Mouse (Mus musculus) neural tube, embryonic 15.5 days (tissue): ENCODE data around the gene Tas2r134. TPM values are rescaled to one million over a fixed set of nuclear protein-coding genes. Genes with fewer than 3 reads are reported as not detected.

ENCODE experiments used
- ATAC-seq: fragments of 200-750 bp; cut with Nextera tagmentation; 2 replicates; pipeline ENCODE4 v1.8.0; 2017; ENCODE audit warnings: mild to moderate bottlenecking, moderate TSS enrichment, moderate library complexity; ENCODE audit not compliant: low FRiP score
- H3K27ac ChIP-seq: fragments of 300-500 bp; sonication (generic); replicated peaks from 2 replicates; pipeline ENCODE4 v1.5.1; 2015; ENCODE audit warnings: mild to moderate bottlenecking, inconsistent platforms
- H3K27me3 ChIP-seq: fragments of 300-500 bp; sonication (generic); replicated peaks from 2 replicates; pipeline ENCODE4 v1.6.1; 2015; ENCODE audit warnings: inconsistent platforms
- H3K36me3 ChIP-seq: fragments of 300-500 bp; sonication (generic); 2 replicates; pipeline ENCODE4 v1.6.1; 2015; ENCODE audit warnings: inconsistent platforms
- H3K4me1 ChIP-seq: fragments of 300-500 bp; sonication (generic); 2 replicates; pipeline ENCODE4 v1.6.1; 2015; ENCODE audit warnings: inconsistent platforms
- H3K4me2 ChIP-seq: fragments of 300-500 bp; sonication (generic); 2 replicates; pipeline ENCODE4 v1.6.1; 2015; ENCODE audit warnings: inconsistent platforms, mild to moderate bottlenecking, moderate library complexity
- H3K4me3 ChIP-seq: fragments of 300-500 bp; sonication (generic); replicated peaks from 2 replicates; pipeline ENCODE4 v1.5.1; 2015; ENCODE audit warnings: mild to moderate bottlenecking, inconsistent platforms
- H3K9ac ChIP-seq: fragments of 300-500 bp; sonication (generic); replicated peaks from 2 replicates; pipeline ENCODE4 v1.6.1; 2015; ENCODE audit warnings: mild to moderate bottlenecking, inconsistent platforms
- H3K9me3 ChIP-seq: fragments of 300-500 bp; sonication (generic); replicated peaks from 2 replicates; pipeline ENCODE4 v1.6.1; 2016; ENCODE audit warnings: inconsistent platforms
- WGBS: fragments of 180-500 bp; shearing (Covaris S2); methylation state at CpG from one replicate; pipeline ENCODE4 v1.1.7; 2015; ENCODE audit warnings: mixed read lengths; 5-methylcytosine and 5-hydroxymethylcytosine counted together
- polyA plus RNA-seq: library from polyadenylated mRNA; unstranded; fragments of >200 nt; fragmentation: Nextera tagmentation; extraction: Ambion mirVana; gene quantifications from 2 replicates; pipeline ENCODE4 v1.2.1, GENCODE M21; 2015

The Tas2r134 gene
- polyA plus RNA-seq, 1 experiment from 2014 or later = not detected

DNA sequence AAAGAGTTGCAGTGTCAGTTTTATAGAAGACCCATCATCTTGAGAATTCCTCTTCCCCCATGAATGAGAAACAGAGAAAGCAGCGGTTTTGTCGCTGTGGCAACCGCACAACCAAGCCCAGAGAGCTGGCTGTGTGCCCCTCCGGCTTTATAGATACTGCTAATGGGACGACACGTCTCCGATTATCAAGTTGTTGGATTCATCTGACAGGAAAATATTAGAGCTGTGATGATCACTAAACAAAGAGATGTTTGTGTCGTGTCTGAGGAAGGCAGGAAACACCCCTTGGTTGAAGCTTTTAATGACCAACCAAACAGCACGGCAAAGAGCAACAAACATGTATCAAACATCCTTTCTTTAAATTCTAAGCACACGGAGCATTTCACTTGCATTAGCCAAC is 17.0 kb upstream of the Tas2r134 start:
- peak; percentile 70 for ATAC-seq
- WGBS = 7% methylated on average over 10 of the region's 10 CpGs
- peak overlapping the region; percentile 22; the same call in 1 of the 2 replicates for H3K4me3 ChIP-seq

DNA sequence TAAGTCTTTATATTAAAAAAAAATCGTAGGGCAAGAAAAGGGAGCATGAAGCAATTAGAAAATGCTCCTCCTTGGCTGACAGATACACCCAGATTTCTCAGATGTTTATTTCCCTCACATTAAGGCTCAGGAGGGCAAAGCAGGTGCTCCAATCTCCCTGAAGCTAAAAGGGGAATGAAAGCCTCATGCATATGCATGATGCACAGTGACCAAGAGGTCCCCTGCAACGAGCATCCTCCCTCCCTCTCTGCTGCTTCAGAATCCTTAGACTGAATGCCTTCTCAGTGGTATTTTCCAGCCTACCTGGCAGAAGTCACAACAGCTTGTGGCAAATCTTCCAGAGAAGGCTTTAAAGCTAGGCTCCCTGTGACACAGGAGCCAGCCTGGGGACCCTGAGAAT is 16.4 kb upstream of the Tas2r134 start:
- 19% methylated on average over 2 of the region's 2 CpGs for WGBS
- Histone ChIP-seq H3K27ac (0 out of 2 replicates have a peak overlapping the region, but pooled peaks have one; percentile 28), H3K27me3 (no peaks in the 10 kb centered on the region), H3K4me3 (no peak overlapping the region), H3K4me2 (peak overlapping the region; percentile 51; the same call in 1 of the 2 replicates), H3K9ac (no peak overlapping the region), H3K36me3 (no peaks in the 10 kb centered on the region), H3K4me1 (peaks cover 15% of the 10 kb centered on the region), H3K9me3 (no peaks in the 10 kb centered on the region)
- ATAC-seq = peak; percentile 57; the same call in 1 of the 2 replicates

More for the DNA sequence above, 17.0 kb upstream of the Tas2r134 start:
- Histone ChIP-seq H3K36me3 (no peaks in the 10 kb centered on the region), H3K27ac (peak overlapping the region; percentile 45), H3K27me3 (no peaks in the 10 kb centered on the region), H3K4me2 (peak overlapping the region; percentile 51), H3K9ac (0 out of 2 replicates have a peak overlapping the region, but pooled peaks have one; percentile 28), H3K4me1 (peaks cover 15% of the 10 kb centered on the region), H3K9me3 (no peaks in the 10 kb centered on the region)

DNA sequence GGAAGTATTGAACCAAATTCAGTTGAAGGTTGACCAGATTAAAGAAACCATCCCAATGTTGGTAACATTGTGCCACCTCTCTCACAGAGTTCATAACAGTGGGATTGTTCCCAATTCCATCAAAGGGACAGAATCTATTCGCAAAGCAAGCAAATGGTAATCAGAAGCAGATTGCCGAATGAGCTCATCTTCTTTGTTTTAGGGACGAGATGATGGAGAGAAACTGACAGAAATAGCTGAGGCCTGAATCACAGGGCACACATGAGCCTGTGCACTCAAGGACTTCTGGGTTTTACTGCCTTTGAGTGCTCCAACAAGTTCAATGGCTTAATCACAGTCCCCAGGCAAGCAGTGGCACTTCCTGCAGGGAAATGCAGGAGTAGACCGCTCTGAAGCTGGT is 13.6 kb upstream of the Tas2r134 start:
- Histone ChIP-seq H3K4me1 (peaks cover 15% of the 10 kb centered on the region), H3K36me3 (no peaks in the 10 kb centered on the region), H3K4me3 (no peak overlapping the region), H3K27ac (no peak overlapping the region), H3K4me2 (no peak overlapping the region), H3K9ac (no peak overlapping the region), H3K9me3 (no peaks in the 10 kb centered on the region), H3K27me3 (no peaks in the 10 kb centered on the region)
- ATAC-seq = no peak
- WGBS = 76% methylated on average over 4 of the region's 4 CpGs

DNA sequence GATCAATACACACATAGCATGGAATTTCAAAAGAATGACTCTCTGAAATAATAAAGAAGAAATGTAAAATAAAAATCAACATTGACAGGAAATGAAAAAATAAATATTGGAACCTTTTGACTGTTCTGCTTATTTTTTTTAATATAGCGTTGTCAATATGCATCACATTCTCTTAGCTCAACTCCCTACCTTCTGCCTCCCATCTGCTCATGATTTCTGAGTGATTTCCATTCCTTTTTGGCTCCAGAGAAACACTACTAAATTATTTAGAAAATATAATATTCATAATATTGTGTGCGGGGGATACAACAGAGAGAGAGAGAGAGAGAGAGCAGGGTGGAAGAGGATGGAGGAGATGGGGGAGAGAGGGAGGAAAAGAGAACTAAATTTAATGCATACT is 5.4 kb upstream of the Tas2r134 start:
- H3K9ac ChIP-seq = no peak overlapping the region
- no peak overlapping the region for H3K4me3 ChIP-seq
- no peaks in the 10 kb centered on the region for H3K36me3 ChIP-seq
- no peaks in the 10 kb centered on the region for H3K9me3 ChIP-seq
- H3K4me2 ChIP-seq = no peak overlapping the region
- H3K27me3 ChIP-seq = no peaks in the 10 kb centered on the region
- no peaks in the 10 kb centered on the region for H3K4me1 ChIP-seq
- WGBS = 89% methylated on average over 2 of the region's 2 CpGs
- no peak overlapping the region for H3K27ac ChIP-seq
- ATAC-seq = no peak

DNA sequence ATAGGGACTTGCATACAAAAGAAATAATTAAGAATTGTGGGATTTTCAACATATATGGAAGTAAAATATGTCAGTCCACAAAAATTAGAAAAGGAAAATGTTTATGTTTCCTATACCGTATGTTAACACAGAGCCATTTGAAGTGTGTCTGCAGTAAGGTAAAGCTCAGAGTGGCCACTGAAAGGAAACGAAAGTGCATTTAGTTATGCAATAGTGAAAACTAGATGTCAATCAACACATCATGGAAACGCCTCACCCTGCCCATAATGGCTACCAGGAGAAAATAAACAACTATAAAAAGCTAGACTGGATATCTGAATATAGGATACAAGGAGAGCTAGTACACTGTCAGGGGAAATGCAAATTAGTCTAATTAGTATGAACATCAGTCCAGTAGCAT is 1.3 kb upstream of the Tas2r134 start:
- no peak overlapping the region for H3K27ac ChIP-seq

DNA sequence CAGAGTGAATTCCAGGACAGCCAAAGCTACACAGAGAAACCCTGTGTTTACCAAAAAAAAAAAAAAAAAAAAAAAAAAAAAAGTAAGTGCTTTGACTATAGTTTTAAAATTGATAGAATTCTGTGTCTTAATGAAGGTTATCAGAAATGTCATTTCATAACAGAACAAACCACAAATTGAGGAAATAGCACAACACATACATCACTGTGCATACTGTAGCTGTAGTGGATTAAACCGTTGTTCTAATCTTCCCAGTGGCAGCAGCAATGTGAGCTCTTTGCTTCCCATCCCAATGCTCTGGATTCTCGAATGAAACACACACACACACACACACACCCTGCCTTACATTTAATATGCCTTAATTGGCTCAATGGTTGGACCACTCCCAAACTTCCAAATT is 4.1 kb downstream of the Tas2r134 start:
- H3K4me3 ChIP-seq = no peak overlapping the region
- no peak for ATAC-seq
- H3K9me3 ChIP-seq = no peaks in the 10 kb centered on the region
- no peaks in the 10 kb centered on the region for H3K36me3 ChIP-seq
- 81% methylated on average over 2 of the region's 2 CpGs for WGBS
- no peaks in the 10 kb centered on the region for H3K27me3 ChIP-seq
- H3K4me1 ChIP-seq = no peaks in the 10 kb centered on the region
- no peak overlapping the region for H3K9ac ChIP-seq
- no peak overlapping the region for H3K4me2 ChIP-seq
- no peak overlapping the region for H3K27ac ChIP-seq

More for the DNA sequence above, 1.3 kb upstream of the Tas2r134 start:
- 77% methylated on average over 3 of the region's 3 CpGs for WGBS
- Histone ChIP-seq H3K4me2 (no peak overlapping the region), H3K27me3 (no peaks in the 10 kb centered on the region), H3K36me3 (no peaks in the 10 kb centered on the region), H3K4me3 (no peak overlapping the region), H3K4me1 (no peaks in the 10 kb centered on the region), H3K9ac (no peak overlapping the region), H3K9me3 (no peaks in the 10 kb centered on the region)
- ATAC-seq = no peak

DNA sequence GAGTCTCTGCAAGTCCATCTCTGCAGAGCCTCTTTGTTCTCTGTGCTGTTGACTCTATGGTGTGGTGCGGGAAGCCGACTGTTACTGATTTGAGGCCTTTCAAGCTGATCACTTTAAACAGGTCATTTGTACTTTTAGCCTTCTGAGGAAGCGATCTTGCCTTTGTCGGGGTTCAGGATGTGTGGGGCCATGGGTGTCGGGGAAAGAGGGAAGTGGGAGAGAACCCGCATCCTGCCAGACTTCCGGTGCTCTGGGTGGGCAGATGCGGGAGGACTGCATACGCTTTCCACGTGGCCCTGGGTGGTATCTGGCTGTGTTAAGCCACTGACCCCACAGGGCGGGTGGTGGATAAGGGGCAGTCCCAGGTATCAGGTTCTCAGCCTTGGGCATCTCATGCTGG is 10.4 kb downstream of the Tas2r134 start:
- H3K4me1 ChIP-seq = no peaks in the 10 kb centered on the region
- no peaks in the 10 kb centered on the region for H3K27me3 ChIP-seq
- H3K36me3 ChIP-seq = no peaks in the 10 kb centered on the region
- ATAC-seq = no peak
- H3K27ac ChIP-seq = no peak overlapping the region
- no peak overlapping the region for H3K4me3 ChIP-seq
- no peak overlapping the region for H3K9ac ChIP-seq
- 81% methylated on average over 11 of the region's 11 CpGs for WGBS
- no peaks in the 10 kb centered on the region for H3K9me3 ChIP-seq
- no peak overlapping the region for H3K4me2 ChIP-seq

DNA sequence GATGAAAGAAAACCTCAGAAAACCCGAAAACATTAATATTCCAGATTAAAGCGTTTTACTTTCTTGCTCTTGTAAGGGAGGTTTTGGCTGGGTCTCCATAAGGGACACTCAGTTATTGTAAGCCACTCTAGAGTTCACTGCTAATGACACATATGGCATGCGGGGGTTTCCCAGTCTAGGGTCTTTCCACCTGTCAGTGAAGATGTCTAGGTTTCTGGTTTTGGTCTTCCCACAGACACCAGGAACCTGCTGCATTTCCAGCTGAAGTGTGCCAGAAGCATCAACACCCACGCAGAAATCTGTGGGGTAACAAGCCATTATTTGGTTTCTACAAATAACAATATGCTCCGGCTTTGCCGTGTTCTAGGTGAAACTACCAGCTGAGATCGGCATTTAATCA is 14.3 kb downstream of the Tas2r134 start:
- H3K9me3 ChIP-seq = no peaks in the 10 kb centered on the region
- 93% methylated on average over 7 of the region's 7 CpGs for WGBS
- no peak overlapping the region for H3K4me3 ChIP-seq
- H3K36me3 ChIP-seq = no peaks in the 10 kb centered on the region
- no peak overlapping the region for H3K9ac ChIP-seq
- no peak overlapping the region for H3K4me2 ChIP-seq
- no peaks in the 10 kb centered on the region for H3K4me1 ChIP-seq
- H3K27ac ChIP-seq = no peak overlapping the region
- no peak for ATAC-seq
- no peaks in the 10 kb centered on the region for H3K27me3 ChIP-seq

DNA sequence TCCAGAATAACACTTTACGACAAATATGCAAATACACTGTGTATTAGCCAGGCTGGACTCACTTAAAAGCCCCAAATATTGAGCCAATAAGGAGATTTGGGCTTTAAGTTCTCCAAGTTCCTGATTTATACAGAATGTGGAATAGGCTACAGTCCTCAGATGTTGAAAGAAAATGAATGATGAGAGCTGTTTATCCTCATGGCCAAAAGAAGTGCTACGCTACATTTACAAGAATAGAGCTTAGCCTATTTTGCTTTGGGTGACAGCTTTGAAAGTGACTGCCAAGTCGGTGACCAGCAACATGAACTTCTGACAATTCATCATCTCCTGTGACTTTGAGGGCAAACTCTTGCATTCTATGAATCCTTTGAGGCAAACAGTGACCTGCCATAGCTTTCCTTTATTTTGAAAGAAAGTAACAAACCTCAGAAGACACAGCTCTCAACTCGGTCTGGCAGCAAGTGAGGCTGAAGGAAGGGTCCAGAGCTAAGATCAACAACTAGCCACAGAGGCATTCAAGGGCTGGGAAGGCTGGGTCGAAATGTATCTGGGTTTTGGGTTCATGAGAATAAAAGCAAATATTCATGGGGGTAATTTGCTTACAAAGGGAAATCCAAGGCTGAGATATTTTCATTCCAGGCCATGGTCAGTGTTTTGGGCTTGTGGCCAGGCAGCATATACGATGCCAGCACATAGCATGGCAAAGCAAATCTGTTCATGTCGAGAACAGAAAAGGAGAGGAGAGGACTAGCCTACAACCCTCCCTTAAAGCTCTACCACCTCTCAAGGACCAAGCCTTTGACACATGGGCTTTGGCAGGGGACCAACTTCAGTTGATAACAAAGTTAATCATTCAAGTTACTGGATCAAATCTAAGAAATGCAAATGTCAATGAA is 16.2 kb downstream of the Tas2r134 start:
- ATAC-seq = no peak

DNA sequence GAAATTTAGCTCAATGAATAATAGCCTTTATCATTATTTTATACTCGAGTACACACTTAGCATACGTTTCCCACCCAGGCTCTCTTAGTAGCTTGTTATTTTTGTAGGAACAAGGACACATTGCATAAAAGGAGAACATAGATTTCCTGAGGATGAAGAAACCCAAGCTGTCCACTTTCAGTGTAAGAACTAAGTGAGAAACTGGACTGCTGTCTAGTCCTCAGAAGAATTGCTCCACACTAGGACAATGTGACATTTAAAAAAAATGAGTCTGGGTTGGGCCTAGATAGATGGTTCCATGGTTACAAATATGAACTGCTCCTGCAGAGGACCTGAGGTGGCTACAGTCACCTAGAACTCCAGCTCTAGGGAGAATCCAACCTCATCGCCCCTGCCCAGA is 20.7 kb downstream of the Tas2r134 start:
- H3K27ac ChIP-seq = no peak overlapping the region
- H3K4me2 ChIP-seq = no peak overlapping the region
- ATAC-seq = no peak
- H3K4me1 ChIP-seq = no peaks in the 10 kb centered on the region
- H3K27me3 ChIP-seq = no peaks in the 10 kb centered on the region
- no peak overlapping the region for H3K9ac ChIP-seq
- no peak overlapping the region for H3K4me3 ChIP-seq
- H3K36me3 ChIP-seq = no peaks in the 10 kb centered on the region
- H3K9me3 ChIP-seq = no peaks in the 10 kb centered on the region
- WGBS = 84% methylated on average over 3 of the region's 3 CpGs

More for the DNA sequence above, 16.2 kb downstream of the Tas2r134 start:
- no peaks in the 10 kb centered on the region for H3K36me3 ChIP-seq
- no peaks in the 10 kb centered on the region for H3K27me3 ChIP-seq
- H3K4me3 ChIP-seq = no peak overlapping the region
- no peak overlapping the region for H3K27ac ChIP-seq
- no peak overlapping the region for H3K9ac ChIP-seq
- no peaks in the 10 kb centered on the region for H3K4me1 ChIP-seq
- no peak overlapping the region for H3K4me2 ChIP-seq
- 61% methylated on average over 7 of the region's 7 CpGs for WGBS
- no peaks in the 10 kb centered on the region for H3K9me3 ChIP-seq

DNA sequence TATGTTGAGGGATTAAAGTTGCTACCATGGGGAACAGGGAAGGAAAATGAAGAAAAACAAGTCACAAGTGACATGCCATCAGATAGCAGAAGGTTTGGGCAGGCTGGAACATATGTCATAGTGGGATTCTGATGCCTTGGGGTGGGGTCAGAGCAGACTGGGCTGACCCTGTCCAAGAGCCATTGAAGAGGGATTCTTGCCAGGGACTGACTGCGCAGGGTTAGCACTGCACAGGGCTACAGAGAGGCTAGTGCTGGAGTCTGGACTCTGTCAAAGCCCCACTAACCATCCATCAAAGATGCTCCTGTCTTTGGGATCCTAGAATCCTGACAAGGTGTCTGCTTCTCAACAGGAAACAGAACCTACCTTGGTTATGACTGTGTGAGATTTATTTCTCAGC is 22.6 kb downstream of the Tas2r134 start:
- Histone ChIP-seq H3K4me2 (no peak overlapping the region), H3K4me1 (no peaks in the 10 kb centered on the region), H3K36me3 (no peaks in the 10 kb centered on the region), H3K27me3 (no peaks in the 10 kb centered on the region), H3K9me3 (no peaks in the 10 kb centered on the region), H3K4me3 (no peak overlapping the region), H3K27ac (no peak overlapping the region), H3K9ac (no peak overlapping the region)
- 92% methylated on average over 1 of the region's 1 CpGs for WGBS
- no peak for ATAC-seq

DNA sequence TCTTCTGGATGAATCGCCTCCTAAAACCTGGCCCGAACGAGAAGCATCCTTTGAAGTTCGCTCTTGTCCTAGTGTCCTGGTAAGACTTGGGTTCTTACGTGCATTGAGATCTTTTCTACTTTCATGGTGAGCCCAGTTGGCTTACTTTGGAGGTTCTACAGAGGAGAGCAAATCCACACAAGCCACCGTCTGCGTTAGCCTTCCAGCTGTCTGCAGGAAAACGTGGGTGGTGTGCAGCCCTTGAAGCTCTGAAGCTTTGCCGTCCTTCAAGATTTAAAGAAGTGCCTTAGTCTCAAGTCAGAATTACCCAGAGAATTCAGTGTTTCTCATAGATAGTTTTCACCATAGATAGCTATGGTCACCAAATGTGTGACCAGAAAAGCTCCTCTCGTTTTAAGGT is 24.8 kb downstream of the Tas2r134 start:
- Histone ChIP-seq H3K9me3 (no peaks in the 10 kb centered on the region), H3K27ac (no peak overlapping the region), H3K27me3 (no peaks in the 10 kb centered on the region), H3K4me2 (no peak overlapping the region), H3K4me3 (no peak overlapping the region), H3K9ac (no peak overlapping the region), H3K36me3 (no peaks in the 10 kb centered on the region), H3K4me1 (no peaks in the 10 kb centered on the region)
- 97% methylated on average over 10 of the region's 10 CpGs for WGBS
- ATAC-seq = no peak
